Mouse (Mus musculus) limb, embryonic 11.5 days (tissue): ENCODE measurements around the gene Psenen. TPM values are rescaled to one million over a fixed set of nuclear protein-coding genes. Genes with fewer than 3 reads are reported as not detected.
A peak's percentile ranks its signal among the peaks of the same experiment; 100 is the strongest.

Experiments used
- ATAC-seq: fragments of 200-750 bp; cut with Nextera tagmentation; 2 replicates; pipeline ENCODE4 v1.8.0; 2017; ENCODE audit warnings: low read depth; ENCODE audit not compliant: insufficient number of reproducible peaks, low FRiP score, low TSS enrichment
- DNase-seq: peaks from one replicate; pipeline ENCODE4 v3.0.0-alpha.2; 2015; ENCODE audit warnings: low spot score
- H3K27ac ChIP-seq: fragments of 300-500 bp; sonication (generic); replicated peaks from 2 replicates; pipeline ENCODE4 v1.5.1; 2014; ENCODE audit warnings: low read depth, mild to moderate bottlenecking, low read length
- H3K27me3 ChIP-seq: fragments of 300-500 bp; sonication (generic); 2 replicates; pipeline ENCODE4 v1.6.1; 2014; ENCODE audit warnings: mild to moderate bottlenecking, low read length, mixed read lengths; ENCODE audit not compliant: control insufficient read depth, insufficient read depth
- H3K36me3 ChIP-seq: fragments of 300-500 bp; sonication (generic); 2 replicates; pipeline ENCODE4 v1.6.1; 2014; ENCODE audit warnings: mild to moderate bottlenecking, low read length, moderate library complexity, mixed read lengths; ENCODE audit not compliant: control insufficient read depth, insufficient read depth
- H3K4me1 ChIP-seq: fragments of 300-500 bp; sonication (generic); 2 replicates; pipeline ENCODE4 v1.6.1; 2014; ENCODE audit warnings: low read length, mixed read lengths; ENCODE audit not compliant: control insufficient read depth, insufficient read depth
- H3K4me2 ChIP-seq: fragments of 300-500 bp; sonication (generic); 2 replicates; pipeline ENCODE4 v1.6.1; 2014; ENCODE audit warnings: low read depth, mild to moderate bottlenecking, moderate library complexity; ENCODE audit not compliant: severe bottlenecking
- H3K4me3 ChIP-seq: fragments of 300-500 bp; sonication (generic); 2 replicates; pipeline ENCODE4 v1.5.1; 2014; ENCODE audit warnings: low read depth, low read length
- H3K9ac ChIP-seq: fragments of 300-500 bp; sonication (generic); 2 replicates; pipeline ENCODE4 v1.6.1; 2014; ENCODE audit warnings: mild to moderate bottlenecking, low read length
- H3K9me3 ChIP-seq: fragments of 300-500 bp; sonication (generic); 2 replicates; pipeline ENCODE4 v1.6.1; 2016; ENCODE audit warnings: low read length; ENCODE audit not compliant: control insufficient read depth
- WGBS: fragments of 180-500 bp; shearing (Covaris S2); extraction: QIAGEN DNeasy Blood & Tissue Kit; methylation state at CpG from one replicate; pipeline ENCODE4 v1.1.7; 2014; 5-methylcytosine and 5-hydroxymethylcytosine counted together
- polyA plus RNA-seq: library from polyadenylated mRNA; unstranded; fragments of >200 nt; fragmentation: Nextera tagmentation; extraction: Ambion mirVana; gene quantifications from 2 replicates; pipeline ENCODE4 v1.2.1, GENCODE M21; 2014

Gene Psenen
- polyA plus RNA-seq, 1 experiment from 2014 or later, result 123 TPM

GRCm38 (mm10) chr7:30540572-30540971 is 22.9 kb downstream of the Psenen start:
- Histone ChIP-seq H3K27ac (no peak overlapping the region), H3K9ac (no peak overlapping the region), H3K36me3 (peaks cover 9% of the 10 kb centered on the region; the same call in 1 of the 2 replicates), H3K9me3 (no peaks in the 10 kb centered on the region), H3K27me3 (no peaks in the 10 kb centered on the region), H3K4me3 (no peak overlapping the region), H3K4me1 (0 out of 2 replicates have a peak, but pooled peaks cover 1% of the 10 kb centered on the region), H3K4me2 (no peak overlapping the region)
- no peak for DNase-seq
- 88% methylated on average over 7 of the region's 7 CpGs for WGBS
- no peak for ATAC-seq

- WGBS, result under 1% methylated on average over 49 of the region's 84 CpGs
- H3K27ac ChIP-seq, result no peak within 1 kb of the TSS
- peak within 1 kb of the TSS; percentile 46 for H3K4me3 ChIP-seq
- ATAC-seq (peak; percentile 87), DNase-seq (peak; percentile 97)
- peaks cover 12% of the 10 kb centered on the region; the same call in 1 of the 2 replicates for H3K4me1 ChIP-seq
- peak within 1 kb of the TSS; percentile 78 for H3K9ac ChIP-seq
- H3K36me3 ChIP-seq, result peaks cover 2% of the 10 kb centered on the region
- H3K27me3 ChIP-seq, result no peaks in the 10 kb centered on the region
- H3K9me3 ChIP-seq, result no peaks in the 10 kb centered on the region
- H3K4me2 ChIP-seq, result peak within 1 kb of the TSS; percentile 84
Measured at GRCm38 (mm10) chr7:30534633-30535577, 28.5 kb downstream of the Psenen start, which contains the start of gene Arhgap33. Gene Arhgap33, minus strand, starts transcription at chr7:30535060.

- H3K36me3 ChIP-seq, result peaks cover 8% of the 10 kb centered on the region
- no peaks in the 10 kb centered on the region for H3K27me3 ChIP-seq
- H3K4me2 ChIP-seq, result peak overlapping the region; percentile 84
- ATAC-seq (no peak), DNase-seq (no peak)
- WGBS, result 8% methylated on average over 26 of the region's 26 CpGs
- peak overlapping the region; percentile 46 for H3K4me3 ChIP-seq
- H3K27ac ChIP-seq, result no peak overlapping the region
- H3K9ac ChIP-seq, result peak overlapping the region; percentile 78
- H3K9me3 ChIP-seq, result no peaks in the 10 kb centered on the region
- H3K4me1 ChIP-seq, result peaks cover 12% of the 10 kb centered on the region; the same call in 1 of the 2 replicates
Measured at GRCm38 (mm10) chr7:30533941-30534632, 29.3 kb downstream of the Psenen start.

- Histone ChIP-seq H3K36me3 (peaks cover 17% of the 10 kb centered on the region), H3K27ac (no peak overlapping the region), H3K9ac (0 out of 2 replicates have a peak overlapping the region, but pooled peaks have one; percentile 23), H3K27me3 (no peaks in the 10 kb centered on the region), H3K4me2 (no peak overlapping the region), H3K9me3 (no peaks in the 10 kb centered on the region), H3K4me1 (peaks cover 12% of the 10 kb centered on the region; the same call in 1 of the 2 replicates), H3K4me3 (no peak overlapping the region)
- WGBS, result 55% methylated on average over 8 of the region's 8 CpGs
- ATAC-seq (no peak), DNase-seq (no peak)
Measured at GRCm38 (mm10) chr7:30532931-30533330, 30.5 kb downstream of the Psenen start.

GRCm38 (mm10) chr7:30531291-30531815 is 32.1 kb downstream of the Psenen start:
- DNase-seq, result no peak
- H3K9me3 ChIP-seq, result no peaks in the 10 kb centered on the region
- no peak overlapping the region for H3K4me2 ChIP-seq
- no peak for ATAC-seq
- peaks cover 18% of the 10 kb centered on the region; the same call in 1 of the 2 replicates for H3K4me1 ChIP-seq
- 85% methylated on average over 9 of the region's 9 CpGs for WGBS
- H3K36me3 ChIP-seq, result peaks cover 20% of the 10 kb centered on the region
- H3K9ac ChIP-seq, result no peak overlapping the region
- no peaks in the 10 kb centered on the region for H3K27me3 ChIP-seq
- H3K27ac ChIP-seq, result no peak overlapping the region
- H3K4me3 ChIP-seq, result no peak overlapping the region

GRCm38 (mm10) chr7:30526981-30527380 is 36.4 kb downstream of the Psenen start:
- H3K4me1 ChIP-seq, result 0 out of 2 replicates have a peak, but pooled peaks cover 9% of the 10 kb centered on the region
- DNase-seq (no peak), ATAC-seq (no peak)
- H3K4me2 ChIP-seq, result no peak overlapping the region
- no peak overlapping the region for H3K4me3 ChIP-seq
- no peak overlapping the region for H3K27ac ChIP-seq
- H3K27me3 ChIP-seq, result no peaks in the 10 kb centered on the region
- H3K36me3 ChIP-seq, result peaks cover 25% of the 10 kb centered on the region
- H3K9me3 ChIP-seq, result no peaks in the 10 kb centered on the region
- WGBS, result 82% methylated on average over 14 of the region's 14 CpGs
- H3K9ac ChIP-seq, result no peak overlapping the region

- ATAC-seq (no peak), DNase-seq (no peak)
- 0 out of 2 replicates have a peak overlapping the region, but pooled peaks have one; percentile 0 for H3K4me3 ChIP-seq
- 0 out of 2 replicates have a peak overlapping the region, but pooled peaks have one; percentile 10 for H3K4me2 ChIP-seq
- H3K4me1 ChIP-seq, result 0 out of 2 replicates have a peak, but pooled peaks cover 9% of the 10 kb centered on the region
- no peak overlapping the region; the same call in 1 of the 2 replicates for H3K9ac ChIP-seq
- no peak overlapping the region for H3K27ac ChIP-seq
- 22% methylated on average over 17 of the region's 17 CpGs for WGBS
- no peaks in the 10 kb centered on the region for H3K9me3 ChIP-seq
- peaks cover 25% of the 10 kb centered on the region for H3K36me3 ChIP-seq
- no peaks in the 10 kb centered on the region for H3K27me3 ChIP-seq
Measured at GRCm38 (mm10) chr7:30526399-30526798, 37.0 kb downstream of the Psenen start.

- Histone ChIP-seq H3K36me3 (peaks cover 25% of the 10 kb centered on the region), H3K9ac (no peak overlapping the region; the same call in 1 of the 2 replicates), H3K27me3 (no peaks in the 10 kb centered on the region), H3K9me3 (no peaks in the 10 kb centered on the region), H3K4me2 (no peak overlapping the region), H3K27ac (no peak overlapping the region), H3K4me3 (no peak overlapping the region), H3K4me1 (0 out of 2 replicates have a peak, but pooled peaks cover 9% of the 10 kb centered on the region)
- no peak for DNase-seq
- WGBS, result 23% methylated on average over 10 of the region's 10 CpGs
- ATAC-seq, result no peak
Measured at GRCm38 (mm10) chr7:30525954-30526353, 37.5 kb downstream of the Psenen start.
